Mouse (Mus musculus) small intestine, adult 2 months (tissue): ENCODE results near the gene 1700025G04Rik. TPM values are rescaled to one million over a fixed set of nuclear protein-coding genes. Genes with fewer than 3 reads are reported as not detected.

ENCODE experiments used
- H3K27ac ChIP-seq: fragments of 200-500 bp; 2 replicates; pipeline ENCODE4 v1.5.1; 2012; ENCODE audit warnings: low read depth, low read length, control low read depth, inconsistent platforms; ENCODE audit not compliant: insufficient read depth
- H3K27me3 ChIP-seq: fragments of 200-500 bp; 2 replicates; pipeline ENCODE4 v1.6.1; 2012; ENCODE audit warnings: mild to moderate bottlenecking, moderate library complexity, low read length, inconsistent platforms; ENCODE audit not compliant: control insufficient read depth, insufficient read depth
- H3K36me3 ChIP-seq: fragments of 200-500 bp; 2 replicates; pipeline ENCODE4 v1.6.1; 2012; ENCODE audit warnings: mild to moderate bottlenecking, low read length, control low read depth, inconsistent platforms; ENCODE audit not compliant: control insufficient read depth, insufficient read depth
- H3K4me1 ChIP-seq: fragments of 200-500 bp; 2 replicates; pipeline ENCODE4 v1.6.1; 2012; ENCODE audit warnings: low read length, inconsistent platforms, mixed read lengths; ENCODE audit not compliant: control insufficient read depth, insufficient read depth, insufficient read length
- H3K4me3 ChIP-seq: fragments of 200-500 bp; 2 replicates; pipeline ENCODE4 v1.5.1; 2012; ENCODE audit warnings: low read depth, mild to moderate bottlenecking, control low read depth, inconsistent platforms, low read length, moderate library complexity
- CTCF ChIP-seq: fragments of 200-500 bp; IDR thresholded peaks from 2 replicates; pipeline ENCODE4 v1.5.1; 2012; ENCODE audit warnings: low read depth, mild to moderate bottlenecking, control low read depth, inconsistent platforms, low read length, moderate library complexity, mixed read lengths; ENCODE audit not compliant: insufficient replicate concordance, insufficient read length; ENCODE audit errors: extremely low read depth
- POLR2A ChIP-seq: fragments of 200-500 bp; IDR thresholded peaks from 2 replicates; pipeline ENCODE4 v1.6.1; 2012; ENCODE audit warnings: low read depth, mild to moderate bottlenecking, control low read depth, inconsistent platforms, low read length, moderate library complexity
- WGBS: fragments of 180-500 bp; shearing (Covaris S2); methylation state at CpG from one replicate; pipeline ENCODE4 v1.1.7; 2018; 5-methylcytosine and 5-hydroxymethylcytosine counted together
- polyA plus RNA-seq: library from polyadenylated mRNA; depleted of rRNA; stranded (reverse); fragments of >200 nt; gene quantifications from 2 replicates; pipeline ENCODE4 v1.2.3, GENCODE M21; 2012

Gene 1700025G04Rik
- polyA plus RNA-seq, 1 experiment, result 1.8 TPM

- H3K27me3 ChIP-seq, result no peaks in the 10 kb centered on the region
- no peak overlapping the region for H3K4me3 ChIP-seq
- H3K4me1 ChIP-seq, result no peaks in the 10 kb centered on the region
- no peak overlapping the region for H3K27ac ChIP-seq
- WGBS, result 88% methylated on average over 13 of the region's 13 CpGs
- H3K36me3 ChIP-seq, result peaks cover 4% of the 10 kb centered on the region; the same call in 1 of the 2 replicates
- TF ChIP-seq CTCF (no peak), POLR2A (no peak)
Observed at GRCm38 (mm10) chr1:152010251-152010980, 79.5 kb downstream of the 1700025G04Rik start.

- no peak for TF ChIP-seq CTCF
- no peak for TF ChIP-seq POLR2A
Observed at GRCm38 (mm10) chr1:152008473-152008991, 81.4 kb downstream of the 1700025G04Rik start.

DNA sequence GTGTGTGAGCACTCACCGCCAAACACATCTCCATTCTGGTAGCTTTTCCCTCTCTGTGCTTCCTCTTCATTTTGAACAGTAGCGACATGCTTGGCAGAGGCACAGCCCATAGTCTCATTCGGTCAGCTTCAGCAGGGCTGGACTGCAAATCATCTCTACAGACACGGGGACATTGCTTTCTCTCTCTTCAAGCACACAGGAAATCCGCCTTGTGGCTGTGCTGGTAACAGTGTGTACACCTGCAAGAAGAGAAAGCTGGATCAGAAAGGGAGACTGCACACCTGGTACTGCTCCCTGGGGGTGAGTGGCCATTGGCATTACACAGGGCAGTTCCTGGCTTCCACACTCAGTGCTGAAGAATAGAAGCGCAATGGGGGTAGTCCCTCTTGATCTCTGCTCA, 83.4 kb downstream of the 1700025G04Rik start:
- H3K4me1 ChIP-seq, result no peaks in the 10 kb centered on the region
- WGBS, result 87% methylated on average over 6 of the region's 6 CpGs
- H3K36me3 ChIP-seq, result peaks cover 5% of the 10 kb centered on the region
- H3K27ac ChIP-seq, result no peak overlapping the region
- TF ChIP-seq POLR2A (no peak), CTCF (no peak)
- H3K27me3 ChIP-seq, result no peaks in the 10 kb centered on the region
- no peak overlapping the region for H3K4me3 ChIP-seq

More at GRCm38 (mm10) chr1:152008473-152008991, 81.4 kb downstream of the 1700025G04Rik start:
- Histone ChIP-seq H3K4me3 (no peak overlapping the region), H3K27ac (0 out of 2 replicates have a peak overlapping the region, but pooled peaks have one; percentile 5), H3K36me3 (peaks cover 5% of the 10 kb centered on the region), H3K4me1 (no peaks in the 10 kb centered on the region), H3K27me3 (no peaks in the 10 kb centered on the region)
- 42% methylated on average over 8 of the region's 8 CpGs for WGBS

- H3K4me1 ChIP-seq, result no peaks in the 10 kb centered on the region
- no peak overlapping the region for H3K4me3 ChIP-seq
- TF ChIP-seq CTCF (no peak), POLR2A (no peak)
- H3K27me3 ChIP-seq, result no peaks in the 10 kb centered on the region
- H3K36me3 ChIP-seq, result peaks cover 5% of the 10 kb centered on the region
- H3K27ac ChIP-seq, result no peak overlapping the region
- WGBS, result 94% methylated on average over 6 of the region's 6 CpGs
Observed at GRCm38 (mm10) chr1:152004509-152004908, 85.4 kb downstream of the 1700025G04Rik start.

GRCm38 (mm10) chr1:152000461-152000860, 89.5 kb downstream of the 1700025G04Rik start:
- Histone ChIP-seq H3K36me3 (peaks cover 2% of the 10 kb centered on the region), H3K4me1 (peaks cover 2% of the 10 kb centered on the region; the same call in 1 of the 2 replicates), H3K27me3 (no peaks in the 10 kb centered on the region), H3K4me3 (no peak overlapping the region), H3K27ac (no peak overlapping the region)
- TF ChIP-seq POLR2A, result no peak
- TF ChIP-seq CTCF, result no peak
- WGBS, result 85% methylated on average over 5 of the region's 5 CpGs

GRCm38 (mm10) chr1:151999424-151999842, 90.5 kb downstream of the 1700025G04Rik start:
- no peak for TF ChIP-seq CTCF
- TF ChIP-seq POLR2A, result no peak
- Histone ChIP-seq H3K27me3 (no peaks in the 10 kb centered on the region), H3K27ac (no peak overlapping the region), H3K4me3 (no peak overlapping the region), H3K4me1 (peaks cover 2% of the 10 kb centered on the region; the same call in 1 of the 2 replicates), H3K36me3 (peaks cover 1% of the 10 kb centered on the region)
- WGBS, result 69% methylated on average over 7 of the region's 7 CpGs

- no peak overlapping the region for H3K27ac ChIP-seq
- H3K4me3 ChIP-seq, result no peak overlapping the region
- H3K4me1 ChIP-seq, result peaks cover 2% of the 10 kb centered on the region; the same call in 1 of the 2 replicates
- 81% methylated on average over 8 of the region's 8 CpGs for WGBS
- TF ChIP-seq POLR2A, result no peak
- TF ChIP-seq CTCF, result no peak
- H3K36me3 ChIP-seq, result no peaks in the 10 kb centered on the region; the same call in 1 of the 2 replicates
- H3K27me3 ChIP-seq, result no peaks in the 10 kb centered on the region
Observed at GRCm38 (mm10) chr1:151998721-151999206, 91.2 kb downstream of the 1700025G04Rik start.
